Mouse (Mus musculus) heart, postnatal 4 days (tissue): ENCODE results near the gene Filip1. TPM values are rescaled to one million over a fixed set of nuclear protein-coding genes. Genes with fewer than 3 reads are reported as not detected.

Experiments used
- DNase-seq: peaks from one replicate; pipeline ENCODE4 v3.0.0; 2021
- total RNA-seq, 2 experiments: library from RNA; stranded (reverse); gene quantifications; 2 replicates each; pipeline ENCODE4 v1.2.3; 2021

Gene Filip1
- total RNA-seq, 2 experiments from 2014 or later: 101 to 114 TPM

DNA sequence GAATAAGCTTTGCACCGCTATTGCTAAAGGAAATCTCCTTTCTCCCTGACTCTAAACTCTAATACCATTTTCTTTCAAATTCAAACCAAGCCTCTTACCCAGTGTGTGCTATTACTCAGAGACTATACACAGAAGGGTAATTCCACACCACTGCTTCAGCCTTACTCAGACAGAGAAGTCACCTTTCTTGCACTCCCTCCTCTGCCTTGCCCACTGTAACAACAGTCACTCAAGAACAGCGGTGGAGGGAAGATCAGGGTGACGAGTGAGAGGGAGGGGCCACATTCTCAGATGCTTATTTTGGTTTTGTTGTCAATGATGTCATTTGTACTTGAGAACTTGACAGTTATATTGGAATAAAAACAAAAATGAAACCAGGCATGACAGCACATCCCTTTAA, 65.2 kb downstream of the Filip1 start:
- no peak for DNase-seq

DNA sequence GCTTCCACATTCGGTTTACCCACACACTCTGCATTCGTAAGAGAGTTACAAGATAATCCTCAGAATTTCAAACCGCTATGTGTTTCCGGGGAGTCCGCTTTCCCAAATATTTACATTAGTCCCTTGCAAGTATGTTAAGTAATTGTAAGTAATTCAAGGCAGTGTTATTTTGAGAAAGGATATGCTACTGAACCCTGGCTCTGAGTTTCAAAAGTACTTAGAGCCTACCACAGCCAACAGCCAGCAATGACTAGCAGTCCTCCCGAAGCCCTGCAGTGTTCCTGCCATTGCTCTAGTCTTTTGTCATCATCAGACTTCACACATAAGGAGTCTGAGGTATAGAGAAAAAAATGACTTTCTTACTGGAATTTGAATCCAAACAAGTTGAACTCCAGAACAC, 67.8 kb downstream of the Filip1 start:
- DNase-seq: no peak

DNA sequence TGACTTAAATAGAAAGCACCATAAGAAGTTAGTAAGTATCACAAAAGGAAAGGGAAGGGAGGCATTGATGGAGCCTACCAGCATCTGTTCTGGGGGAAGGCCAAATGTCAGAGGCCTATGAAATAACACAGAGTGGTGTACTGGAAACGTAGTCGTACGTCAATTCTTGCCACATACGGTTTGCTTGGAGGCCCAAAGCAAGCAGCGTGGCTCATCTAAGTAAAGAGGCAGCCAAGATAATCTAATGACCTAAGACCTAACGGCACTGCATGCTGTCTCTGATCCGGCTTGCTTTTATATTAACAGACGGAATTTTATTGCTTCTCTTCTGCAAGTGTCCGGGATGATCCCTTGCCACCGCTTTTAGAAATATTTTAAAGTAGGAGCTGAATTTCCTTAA, 68.7 kb downstream of the Filip1 start:
- no peak for DNase-seq

DNA sequence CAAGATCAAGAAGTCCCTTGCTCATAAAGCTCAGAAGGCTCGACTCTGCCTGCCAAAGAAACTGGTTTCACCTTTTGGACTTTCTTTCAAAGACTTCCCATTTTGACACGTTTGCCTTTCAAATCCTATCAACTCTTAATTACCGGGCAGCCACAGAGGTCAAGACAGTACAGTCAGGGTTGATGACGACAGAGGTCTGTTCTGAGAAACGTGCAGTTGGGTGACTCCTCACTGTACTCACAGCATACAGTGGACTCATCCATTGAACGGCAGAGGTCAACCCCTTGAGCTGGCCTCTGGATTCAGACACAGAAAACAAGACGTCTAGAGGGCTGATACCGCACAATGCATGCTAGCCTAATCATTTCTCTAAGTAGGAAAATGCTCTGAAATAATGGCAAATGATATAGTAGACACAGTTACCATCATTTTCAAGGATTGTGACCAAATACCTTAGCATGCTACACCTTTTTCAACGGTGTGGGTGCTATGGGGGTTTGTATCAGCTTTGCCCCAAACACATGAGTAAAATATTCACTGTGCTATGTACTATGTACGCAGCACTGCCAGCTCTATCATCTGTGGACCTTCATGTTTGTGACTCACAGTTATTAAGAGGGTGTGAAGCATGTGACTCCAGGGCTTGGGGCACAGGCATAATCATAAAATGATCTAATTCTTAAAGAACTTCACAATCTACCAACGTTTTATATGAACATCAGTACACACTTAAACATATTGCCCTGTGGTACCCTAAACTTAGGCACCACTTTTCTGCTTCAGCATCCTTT, 74.0 kb downstream of the Filip1 start:
- no peak for DNase-seq

DNA sequence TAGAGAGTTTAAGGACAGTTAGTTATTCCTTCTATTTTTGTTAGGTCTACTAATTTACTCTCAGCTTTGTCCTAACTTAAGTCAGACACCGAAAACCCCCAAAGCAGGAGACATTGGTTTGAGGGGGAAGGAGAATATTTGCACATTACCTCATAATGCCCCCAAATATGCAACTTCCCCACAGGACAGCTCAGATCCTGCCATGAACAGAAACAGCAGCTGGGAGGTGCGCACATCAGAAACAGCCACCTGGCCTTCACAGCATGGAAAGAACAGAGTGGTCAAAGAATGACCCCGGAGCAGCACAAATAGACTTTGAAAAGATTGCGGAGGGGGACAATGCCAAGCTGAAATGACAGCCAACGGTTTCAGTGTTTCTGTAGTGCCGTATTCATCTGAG, 75.1 kb downstream of the Filip1 start:
- no peak for DNase-seq

DNA sequence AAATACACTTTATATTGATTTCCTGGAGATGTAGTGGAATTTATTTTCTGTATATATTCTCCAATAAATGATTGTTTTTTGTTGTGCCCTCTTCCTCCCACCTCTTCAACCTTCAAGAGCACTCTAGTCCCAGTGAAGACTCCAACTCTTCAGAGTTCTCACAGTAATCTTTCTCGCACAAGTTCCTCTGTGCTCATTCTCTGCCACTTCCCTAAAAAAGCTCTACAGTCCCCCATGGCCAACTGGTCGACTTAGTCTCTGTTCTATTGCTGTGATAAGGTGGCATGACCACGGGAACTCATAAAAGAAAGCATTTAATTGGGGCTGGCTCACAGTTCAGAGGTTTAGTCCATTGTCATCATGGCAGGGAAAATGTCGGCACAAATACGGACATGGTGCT, 80.1 kb downstream of the Filip1 start:
- no peak for DNase-seq

DNA sequence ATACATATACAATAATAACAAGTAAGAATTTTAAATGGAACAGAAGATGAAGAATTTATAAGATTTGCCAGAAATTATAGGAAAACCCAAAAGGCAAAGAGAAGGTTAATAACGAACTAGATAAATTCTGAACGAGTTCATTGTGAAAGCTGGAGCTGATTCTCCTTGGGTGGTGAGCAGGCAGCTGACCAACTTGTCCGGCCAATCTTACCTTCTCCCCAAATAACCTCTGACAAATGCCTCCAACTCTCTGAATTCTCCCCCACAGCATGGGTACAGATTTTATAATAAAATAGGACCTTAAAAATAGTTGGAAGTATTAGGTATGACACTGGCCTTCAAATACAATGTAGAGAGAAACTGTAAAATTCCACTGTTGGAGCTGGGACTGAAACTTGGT, 84.6 kb downstream of the Filip1 start:
- no peak for DNase-seq

DNA sequence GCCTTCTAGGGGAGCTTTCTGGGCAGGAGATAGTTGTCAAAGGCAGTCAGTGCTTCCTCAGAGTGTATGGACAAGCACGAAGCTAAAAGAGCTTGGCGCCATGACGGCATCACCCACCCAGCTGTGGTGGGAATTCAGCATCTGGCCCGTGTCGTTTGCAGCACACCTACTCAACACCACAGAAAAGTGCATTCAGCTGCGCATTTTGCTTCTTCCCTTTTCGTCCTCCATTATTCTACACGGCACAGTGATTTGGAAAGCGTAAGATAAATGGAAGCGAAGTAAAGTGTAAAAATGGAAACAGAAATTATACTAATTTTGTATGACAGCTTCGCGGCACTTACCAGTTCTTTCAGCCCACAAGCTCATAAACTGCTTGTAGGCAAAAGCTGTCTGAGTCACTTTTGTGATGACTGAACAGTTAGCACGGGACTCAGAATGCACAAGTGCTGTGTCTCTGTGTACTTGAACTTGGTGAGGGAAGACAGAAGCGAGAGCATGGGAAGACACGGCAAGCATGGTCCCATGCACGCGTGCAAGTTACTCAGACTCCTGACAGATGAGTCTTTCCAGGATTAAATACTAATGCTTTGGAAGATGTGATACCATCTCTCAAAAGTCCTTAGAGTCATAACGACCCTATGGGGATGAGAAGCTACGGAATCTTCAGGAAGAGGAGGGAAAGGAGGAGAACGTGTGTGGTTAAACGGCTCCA, 85.3 kb downstream of the Filip1 start:
- DNase-seq: no peak

DNA sequence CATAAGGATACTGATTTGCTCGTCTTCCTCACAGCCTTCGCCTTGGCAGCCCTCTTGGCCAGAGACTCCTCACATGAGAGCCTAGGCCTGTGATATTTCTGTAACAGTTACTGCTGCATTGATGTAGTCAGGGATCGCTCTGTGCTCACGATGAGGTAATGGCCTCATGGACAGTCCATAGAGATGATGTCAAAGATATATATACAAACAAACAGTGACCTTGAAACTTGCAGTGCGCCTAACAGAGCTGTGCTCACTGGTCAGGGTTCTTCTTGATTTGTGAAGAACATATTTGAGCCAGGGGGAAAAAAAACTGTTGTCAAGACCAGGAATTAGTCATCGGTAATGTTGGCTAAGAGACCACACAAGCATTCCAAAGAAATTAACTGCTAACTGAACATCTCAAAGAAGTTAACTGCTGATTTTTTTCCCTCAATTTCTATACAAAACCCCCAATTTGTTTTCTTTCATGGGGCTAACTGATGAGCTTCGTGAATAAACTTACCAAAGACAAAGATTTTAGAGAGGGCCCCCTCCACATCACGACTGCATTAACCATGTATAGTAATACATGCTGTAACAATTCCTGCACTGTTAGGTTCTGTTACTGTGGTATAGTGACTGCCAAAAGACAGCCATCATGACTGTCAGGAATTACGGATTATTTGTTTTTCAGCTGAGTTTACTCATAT, 86.0 kb downstream of the Filip1 start:
- peak; percentile 49 for DNase-seq

DNA sequence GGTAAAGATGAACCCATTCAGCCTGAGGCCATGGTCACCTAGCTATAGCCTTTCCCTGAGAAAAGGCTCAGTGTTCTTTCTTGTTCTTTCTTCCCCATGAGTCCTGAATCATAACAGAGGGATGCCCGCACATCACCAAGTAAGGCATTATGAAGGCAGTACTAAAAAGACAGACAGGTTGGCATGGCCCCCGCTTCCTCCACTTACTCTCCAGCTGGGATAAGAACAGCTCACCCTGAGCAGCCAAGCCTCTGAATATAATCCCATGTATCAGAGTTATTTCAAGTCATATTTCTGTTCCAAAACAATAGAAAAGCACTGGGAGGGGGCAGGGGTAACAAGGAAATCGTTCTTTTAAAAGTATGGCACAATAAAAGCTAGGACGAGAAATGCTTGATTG, 86.7 kb downstream of the Filip1 start:
- peak; percentile 40 for DNase-seq

DNA sequence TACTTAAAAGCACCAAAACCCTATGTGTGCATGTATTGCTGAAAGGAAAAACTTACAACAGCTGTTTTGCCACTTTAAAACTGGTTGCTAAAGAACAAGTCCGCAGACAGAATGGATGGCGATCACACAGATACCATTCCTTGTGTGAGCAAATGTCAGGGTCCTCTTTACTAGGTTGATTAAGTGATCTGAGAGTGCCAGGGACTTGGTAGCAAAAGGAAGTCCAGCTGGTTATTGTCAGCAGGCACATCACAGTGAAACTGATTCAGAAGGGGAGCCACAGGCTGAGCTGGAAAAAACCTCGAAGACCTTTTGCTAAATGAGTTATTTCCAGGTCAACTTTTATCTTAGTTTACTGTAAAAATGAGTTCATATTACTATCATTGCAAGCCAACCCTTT, 89.4 kb downstream of the Filip1 start:
- no peak for DNase-seq

DNA sequence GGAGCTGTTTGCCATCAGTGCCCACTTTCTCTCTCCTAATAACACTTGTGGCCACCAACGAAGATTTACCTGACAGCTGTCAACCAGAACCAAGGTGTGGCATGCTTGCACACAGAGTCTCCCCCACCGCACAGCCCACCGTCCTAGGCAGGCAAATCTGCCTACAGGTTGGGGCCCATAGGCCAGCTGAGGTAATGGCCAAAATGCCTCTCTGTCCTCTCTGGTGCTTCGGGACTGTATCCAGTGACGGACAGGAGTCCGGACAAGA, 90.2 kb downstream of the Filip1 start:
- no peak for DNase-seq

DNA sequence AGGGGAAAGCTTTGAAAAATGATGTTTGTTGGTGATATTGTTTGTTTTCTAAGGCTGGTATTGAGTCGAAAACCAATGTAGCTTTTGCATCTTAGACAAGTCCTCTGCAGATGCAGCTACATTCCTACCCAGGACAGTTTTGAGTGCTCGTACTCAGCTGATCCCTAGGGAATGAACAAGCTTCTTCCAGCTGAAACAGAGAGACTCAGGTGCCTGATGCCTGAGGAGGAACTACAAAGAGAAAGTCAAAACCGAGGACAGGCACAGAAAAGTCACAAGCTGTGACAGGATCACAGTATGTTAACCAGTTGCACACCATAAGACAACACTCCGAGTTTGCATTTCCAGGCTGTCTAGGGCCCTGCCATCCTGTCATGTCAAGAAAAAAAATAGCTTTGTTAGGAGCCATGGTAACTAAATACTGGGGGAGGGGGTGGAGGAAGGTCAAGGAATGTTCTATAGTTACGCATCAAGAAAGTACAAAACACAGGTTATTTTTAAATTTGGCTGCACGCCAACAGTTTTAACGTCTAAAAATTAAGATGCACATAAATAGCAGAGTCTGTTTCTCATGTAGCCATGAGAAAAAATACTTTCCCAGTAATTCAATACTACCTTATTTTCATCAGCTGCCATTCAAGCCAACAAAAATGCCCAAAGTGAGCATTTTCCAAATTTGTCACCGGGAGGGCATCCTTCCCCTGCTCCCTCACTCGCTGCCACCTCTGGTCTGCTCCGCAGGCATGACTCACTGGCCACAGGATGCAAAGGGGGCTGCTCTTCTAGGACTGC, 90.8 kb downstream of the Filip1 start:
- no peak for DNase-seq

DNA sequence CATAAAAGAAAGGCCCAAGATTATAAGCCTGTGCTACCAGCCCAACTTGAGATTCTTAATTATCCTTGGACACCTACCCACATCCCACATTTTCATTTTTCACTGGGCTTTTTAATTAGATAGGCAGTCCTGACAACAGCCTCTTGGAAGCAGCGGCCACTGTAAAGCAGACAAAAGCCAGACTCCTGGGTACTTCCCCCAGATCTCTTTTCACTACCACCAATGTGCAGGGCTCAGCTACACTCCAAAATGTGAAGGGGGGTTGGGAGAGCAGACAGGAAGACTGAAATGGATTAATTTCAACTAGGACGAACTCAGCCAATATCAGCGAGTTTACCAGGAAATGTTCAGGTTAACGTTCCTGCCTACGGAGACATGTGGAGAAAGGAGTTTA, 92.1 kb downstream of the Filip1 start:
- no peak for DNase-seq

DNA sequence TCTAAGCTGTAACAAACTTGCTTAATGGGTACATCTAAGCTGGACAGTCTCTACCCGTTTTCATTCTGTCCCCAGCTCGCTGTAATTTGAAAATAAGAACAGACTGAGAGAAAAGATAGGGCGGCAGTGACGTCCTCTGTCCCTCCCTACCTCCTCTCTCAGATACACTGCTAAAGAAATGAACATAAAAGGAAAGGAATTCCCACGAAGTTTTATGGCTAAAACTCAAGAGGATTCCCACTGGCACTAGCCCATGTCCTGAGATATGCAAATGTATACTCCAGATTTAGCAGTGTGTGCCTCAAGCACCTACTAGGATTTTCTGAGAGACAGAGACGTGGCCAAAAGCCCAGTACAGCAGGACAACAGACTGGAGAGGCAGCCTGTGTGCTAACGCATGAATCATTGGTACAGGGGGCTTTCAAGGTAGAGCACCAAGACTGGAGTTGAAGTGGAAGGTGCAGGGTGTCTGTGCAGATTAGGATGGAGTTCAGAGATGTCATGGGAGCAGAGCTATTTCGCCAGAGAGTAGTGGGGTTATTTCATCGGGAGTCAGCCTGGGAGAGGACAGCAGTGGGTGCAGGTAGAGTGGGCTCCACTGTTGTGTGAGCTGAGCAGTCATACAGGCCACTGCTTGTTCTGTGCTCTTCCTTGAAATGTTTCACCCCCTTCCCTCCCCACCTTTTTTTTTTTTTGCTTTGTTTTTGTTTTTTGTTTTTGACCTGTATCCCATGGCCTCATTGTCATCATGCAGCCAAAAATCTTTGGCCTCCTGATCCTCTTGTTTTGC, 92.7 kb downstream of the Filip1 start:
- DNase-seq: peak; percentile 62

DNA sequence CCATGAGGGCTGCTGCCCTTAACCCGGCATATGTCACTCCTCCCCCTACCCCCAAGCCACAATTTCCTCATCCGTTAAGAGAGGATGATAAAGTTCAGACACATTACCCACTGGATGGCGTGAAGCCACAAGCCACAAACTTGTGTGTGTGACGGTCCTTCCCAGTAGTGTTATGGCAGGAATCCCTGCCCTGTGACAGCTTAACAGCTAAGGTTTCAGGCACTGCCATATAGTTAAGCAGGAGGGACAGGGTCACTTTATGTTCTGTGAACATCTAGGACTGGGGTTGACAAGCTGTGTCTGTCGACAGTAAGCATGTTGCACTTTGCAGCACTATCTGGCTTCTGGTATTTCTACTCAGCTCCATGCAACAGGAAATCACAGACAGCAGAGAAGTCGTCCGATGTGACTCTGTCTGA, 93.3 kb downstream of the Filip1 start:
- DNase-seq: peak; percentile 47

DNA sequence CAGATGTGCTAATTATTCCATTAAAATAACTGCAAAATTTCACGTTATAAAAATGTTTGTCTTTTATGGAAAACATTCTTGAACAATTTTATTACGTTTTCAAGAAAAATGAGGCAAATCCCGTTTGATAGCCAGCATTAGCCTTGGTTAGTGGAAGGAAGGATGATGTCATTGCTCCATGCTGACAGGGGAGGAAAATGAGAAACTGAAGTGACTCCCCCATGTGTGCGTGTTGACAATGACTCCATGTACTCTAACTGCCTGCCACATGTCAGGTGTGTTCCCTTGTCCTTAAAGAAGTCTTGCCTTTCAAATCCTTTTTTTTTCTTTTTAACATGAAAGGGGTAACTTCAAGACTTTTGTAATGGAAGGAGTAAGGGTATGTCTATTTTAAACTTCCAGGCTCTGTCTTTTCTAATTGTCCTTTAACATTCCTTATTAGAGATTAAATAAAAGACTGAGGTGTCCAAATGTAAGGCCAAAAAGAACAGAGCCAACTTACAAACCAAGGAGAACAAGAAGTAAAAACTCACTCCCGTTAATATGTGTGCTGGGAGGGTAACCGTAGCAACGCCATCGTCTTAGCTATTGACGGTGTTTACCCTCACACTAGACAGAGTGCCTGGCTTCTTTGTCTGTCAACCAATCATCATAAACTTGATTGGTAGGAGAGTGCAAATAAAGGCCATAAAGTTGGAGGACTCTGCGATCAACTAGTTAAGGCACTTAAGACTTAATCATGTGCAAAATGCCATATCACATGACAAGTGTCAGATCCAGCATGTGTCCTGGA, 94.1 kb downstream of the Filip1 start:
- no peak for DNase-seq

DNA sequence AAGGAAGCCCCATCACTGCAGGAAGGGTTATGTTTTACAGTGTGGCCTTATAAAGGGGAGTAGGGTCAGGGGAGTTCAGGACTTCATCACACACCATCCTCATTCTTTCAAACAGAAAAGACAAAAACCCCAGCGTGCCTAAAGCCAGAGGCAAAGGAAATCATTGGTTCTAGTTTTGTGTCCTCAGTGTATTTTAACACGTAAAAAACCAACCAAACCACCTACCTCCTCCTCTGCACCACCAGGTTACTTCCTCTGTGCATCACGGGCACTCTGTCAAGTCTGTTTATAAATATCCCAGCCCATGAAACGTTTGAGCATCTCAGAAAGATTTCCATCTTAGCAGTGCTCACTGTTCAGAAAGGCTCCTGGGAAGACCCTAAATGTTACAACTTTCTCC, 98.4 kb downstream of the Filip1 start:
- no peak for DNase-seq

DNA sequence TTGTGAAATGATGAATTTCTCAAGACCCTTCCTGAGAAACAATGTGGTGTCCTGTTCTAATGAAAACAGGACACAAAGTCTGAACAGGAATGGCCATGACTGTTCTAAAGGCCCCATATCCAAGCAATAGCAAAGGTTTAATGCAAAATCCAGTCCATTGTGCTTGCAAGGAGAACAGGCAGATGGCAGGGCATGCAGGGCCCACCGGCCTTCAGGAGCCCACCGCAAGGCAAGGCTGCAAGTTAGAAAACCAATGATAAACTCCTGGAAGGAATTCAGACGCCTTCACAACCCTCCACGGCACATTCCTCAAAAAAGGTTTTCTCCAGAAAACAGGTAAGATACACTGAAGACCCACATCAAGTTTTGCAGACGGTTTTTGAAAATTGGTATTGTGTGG, 99.7 kb downstream of the Filip1 start:
- no peak for DNase-seq

DNA sequence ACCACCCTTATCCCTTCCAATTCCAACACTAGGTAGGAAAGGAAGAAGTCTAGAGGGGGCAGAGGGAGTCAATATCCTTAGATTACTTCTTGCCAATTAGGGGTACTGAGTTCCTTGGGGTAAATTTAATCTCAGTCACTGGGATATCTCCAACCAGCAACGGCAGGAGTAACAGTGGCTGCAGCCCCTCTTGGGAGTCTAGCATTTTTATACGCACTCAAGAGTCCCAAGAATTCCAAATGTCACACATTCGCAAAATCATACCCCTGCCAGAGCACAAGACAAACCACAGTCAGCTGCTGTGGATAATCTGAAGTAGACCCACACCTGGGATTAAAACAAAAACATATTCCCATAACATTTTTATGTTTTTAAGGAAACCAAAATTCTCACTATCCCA, 102.5 kb downstream of the Filip1 start:
- DNase-seq: no peak

DNA sequence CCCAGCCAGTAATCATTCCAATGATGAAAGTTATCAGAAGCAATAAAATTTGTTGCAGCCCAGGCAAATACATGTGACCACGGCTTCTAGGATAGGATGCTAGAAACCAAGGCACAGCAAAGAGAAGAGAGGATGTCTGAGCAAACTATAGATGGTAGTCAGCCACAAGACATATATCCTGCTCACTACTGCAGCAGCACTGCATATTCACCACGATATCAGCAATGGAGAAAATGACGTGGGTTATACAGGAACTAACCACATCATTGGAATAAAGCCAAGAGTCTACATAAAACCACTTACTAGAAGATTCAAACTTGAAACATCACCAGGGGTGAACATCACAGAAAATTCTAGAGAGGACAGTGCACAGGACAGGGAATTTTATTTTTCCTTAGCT, 113.8 kb downstream of the Filip1 start:
- no peak for DNase-seq
